8 mouse cellular contexts compared by ENCODE assay signal in genomic region chr11:117935616-117936015, GRCm38 (mm10). TPM values are rescaled to one million over a fixed set of nuclear protein-coding genes. Genes with fewer than 3 reads are reported as not detected.
DNase-seq lines count a peak whose midpoint lies in the region; ATAC-seq lines count a peak whose summit lies in the region.

No protein-coding gene starts in this region.

- H3K4me3 ChIP-seq in forebrain, embryonic 13.5 days: no peak overlapping the region
- no peak overlapping the region for H3K4me3 ChIP-seq in forebrain, embryonic 16.5 days (replicated peaks; ENCODE audit: low read length)
- H3K4me3 ChIP-seq in neural tube, embryonic 15.5 days (replicated peaks): no peak overlapping the region

- H3K4me1 ChIP-seq in forebrain, embryonic 13.5 days: peaks cover 55% of the 10 kb centered on the region
- H3K4me1 ChIP-seq in forebrain, embryonic 16.5 days (replicated peaks; ENCODE audit: control insufficient read depth, insufficient read depth, low read length): peaks cover 28% of the 10 kb centered on the region
- peaks cover 68% of the 10 kb centered on the region for H3K4me1 ChIP-seq in neural tube, embryonic 15.5 days

- no peak overlapping the region for H3K4me2 ChIP-seq in forebrain, embryonic 13.5 days
- no peak overlapping the region for H3K4me2 ChIP-seq in forebrain, embryonic 16.5 days (ENCODE audit: low read length)
- H3K4me2 ChIP-seq in neural tube, embryonic 15.5 days: no peak overlapping the region

- H3K27me3 ChIP-seq in forebrain, embryonic 13.5 days: peaks cover 34% of the 10 kb centered on the region
- peaks cover 2% of the 10 kb centered on the region; the same call in 1 of the 2 replicates for H3K27me3 ChIP-seq in forebrain, embryonic 16.5 days (replicated peaks; ENCODE audit: control insufficient read depth, insufficient read depth, low read length)
- H3K27me3 ChIP-seq in neural tube, embryonic 15.5 days (replicated peaks): peaks cover 13% of the 10 kb centered on the region

- intact Hi-C loops in left cerebral cortex, postnatal 4 days (cut with DNase I): no loop called here

- H3K9me3 ChIP-seq in forebrain, embryonic 13.5 days (replicated peaks): no peaks in the 10 kb centered on the region
- no peaks in the 10 kb centered on the region for H3K9me3 ChIP-seq in forebrain, embryonic 16.5 days (ENCODE audit: control insufficient read depth, low read length)
- no peaks in the 10 kb centered on the region for H3K9me3 ChIP-seq in neural tube, embryonic 15.5 days (replicated peaks)

- peak; percentile 83 to 88 for DNase-seq in heart, adult 18-20 months
- DNase-seq in kidney, postnatal 10 days: peak; percentile 76
- DNase-seq in left cerebral cortex, postnatal 4 days: no peak
- DNase-seq in retina, embryonic 14.5 days (ENCODE audit: low spot score): no peak
- DNase-seq in layer of hippocampus, adult 9-11 months: no peak

- 64% methylated on average over 9 of the region's 9 CpGs for WGBS in forebrain, embryonic 13.5 days
- 54% methylated on average over 9 of the region's 9 CpGs for WGBS in forebrain, embryonic 16.5 days
- WGBS in neural tube, embryonic 15.5 days: 67% methylated on average over 9 of the region's 9 CpGs

- H3K9ac ChIP-seq in forebrain, embryonic 13.5 days: peak overlapping the region; percentile 0; the same call in 1 of the 2 replicates
- no peak overlapping the region for H3K9ac ChIP-seq in forebrain, embryonic 16.5 days (replicated peaks; ENCODE audit: low read depth, low read length)
- H3K9ac ChIP-seq in neural tube, embryonic 15.5 days (replicated peaks): no peak overlapping the region

- no peak for ATAC-seq in forebrain, embryonic 13.5 days
- no peak for ATAC-seq in forebrain, embryonic 16.5 days
- no peak for ATAC-seq in neural tube, embryonic 15.5 days (ENCODE audit: low FRiP score)

- H3K36me3 ChIP-seq in forebrain, embryonic 13.5 days (ENCODE audit: poor library complexity, severe bottlenecking): no peaks in the 10 kb centered on the region
- no peaks in the 10 kb centered on the region for H3K36me3 ChIP-seq in forebrain, embryonic 16.5 days (ENCODE audit: control insufficient read depth, insufficient read depth)
- no peaks in the 10 kb centered on the region for H3K36me3 ChIP-seq in neural tube, embryonic 15.5 days

- peak overlapping the region; percentile 7; the same call in 1 of the 2 replicates for H3K27ac ChIP-seq in forebrain, embryonic 13.5 days
- no peak overlapping the region for H3K27ac ChIP-seq in forebrain, embryonic 16.5 days (ENCODE audit: low read length)
- 0 out of 2 replicates have a peak overlapping the region, but pooled peaks have one; percentile 3 for H3K27ac ChIP-seq in neural tube, embryonic 15.5 days (replicated peaks)

RNA-seq across cellular contexts. Expression of gene Socs3, which starts 34.2 kb away (rescaled TPM):
- polyA plus RNA-seq in forebrain, embryonic 13.5 days (2015; fragmentation: Nextera tagmentation; extraction: Ambion mirVana): 12.4 and 13.5 TPM in 2 replicates
- 11.7 and 13.7 TPM in 2 replicates for polyA plus RNA-seq in forebrain, embryonic 16.5 days (2015; fragmentation: Nextera tagmentation; extraction: Ambion mirVana)
- total RNA-seq in heart, adult 18-20 months (2021): 1 to 10 TPM; 3.2 to 3.5 TPM
- 6.7 and 13.2 TPM in 2 replicates for polyA plus RNA-seq in neural tube, embryonic 15.5 days (2015; fragmentation: Nextera tagmentation; extraction: Ambion mirVana)
- 1 to 10 TPM; 3.8 to 4.1 TPM for total RNA-seq in left cerebral cortex, postnatal 4 days (2021)

RNA-seq across cellular contexts. Expression of gene Pgs1, which starts 50.5 kb away (rescaled TPM):
- polyA plus RNA-seq in forebrain, embryonic 13.5 days (2015; fragmentation: Nextera tagmentation; extraction: Ambion mirVana): 42.7 and 47.7 TPM in 2 replicates
- 56.9 and 58.1 TPM in 2 replicates for polyA plus RNA-seq in forebrain, embryonic 16.5 days (2015; fragmentation: Nextera tagmentation; extraction: Ambion mirVana)
- total RNA-seq in heart, adult 18-20 months (2021): 10 to 100 TPM; 17.0 to 18.8 TPM
- polyA plus RNA-seq in neural tube, embryonic 15.5 days (2015; fragmentation: Nextera tagmentation; extraction: Ambion mirVana): 60.7 and 62.8 TPM in 2 replicates
- total RNA-seq in left cerebral cortex, postnatal 4 days (2021): 10 to 100 TPM; 56.9 to 58.6 TPM

Comparison
In these comparisons a context has a peak if more than half of its experiments do, and no peak if none do; other contexts are left out.
1. DNase-seq: peak in heart, adult 18-20 months (2 of 2) and kidney, postnatal 10 days (single experiment); none in left cerebral cortex, postnatal 4 days (single experiment), retina, embryonic 14.5 days (single experiment) and layer of hippocampus, adult 9-11 months (single experiment).